In genomic region chr5:123139722-123140627, GRCm38 (mm10) we compare ENCODE assay signal across 8 mouse cellular contexts. TPM values are rescaled to one million over a fixed set of nuclear protein-coding genes. Genes with fewer than 3 reads are reported as not detected.
DNase-seq lines count a peak whose midpoint lies in the region; ATAC-seq lines count a peak whose summit lies in the region.

No protein-coding gene starts in this region.

- peak overlapping the region; percentile 92 for H3K4me3 ChIP-seq in heart, embryonic 11.5 days (ENCODE audit: low read depth, low read length)
- H3K4me3 ChIP-seq in limb, embryonic 10.5 days, result peak overlapping the region; percentile 99

- H3K9ac ChIP-seq in heart, embryonic 11.5 days (ENCODE audit: low read depth, low read length), result peak overlapping the region; percentile 100

- intact Hi-C loops in heart, postnatal 25 days (cut with DNase I), result no loop called here

- peak; percentile 90 for DNase-seq in heart, adult 11 months
- DNase-seq in heart, postnatal 25 days (ENCODE audit: low spot score), result no peak
- peak; percentile 63 for DNase-seq in ZHBTc4 (ENCODE audit: low read depth, low spot score)
- peak; percentile 60 for DNase-seq in limb, embryonic 10.5 days (ENCODE audit: low spot score)
- peak; percentile 60 for DNase-seq in naive thymus-derived CD4-positive, alpha-beta T cell, adult 2 months (ENCODE audit: low read depth)
- no peak for DNase-seq in urinary bladder, postnatal 10 days (ENCODE audit: low spot score)

- 1% methylated on average over 28 of the region's 28 CpGs for WGBS in heart, embryonic 11.5 days (ENCODE audit: insufficient replicate concordance)
- WGBS in limb, embryonic 10.5 days, result under 1% methylated on average over 28 of the region's 28 CpGs

- ATAC-seq in heart, embryonic 11.5 days (replicated peaks; ENCODE audit: insufficient number of reproducible peaks, low FRiP score, low TSS enrichment), result no peak
- ATAC-seq in activated CD4-positive, CD25-positive, alpha-beta regulatory T cell, adult 4 months, result no peak

- no peaks in the 10 kb centered on the region for H3K9me3 ChIP-seq in heart, embryonic 11.5 days (replicated peaks; ENCODE audit: control insufficient read depth, low read length)
- H3K9me3 ChIP-seq in limb, embryonic 10.5 days (replicated peaks), result no peaks in the 10 kb centered on the region

- peak overlapping the region; percentile 100 for H3K27ac ChIP-seq in heart, embryonic 11.5 days (ENCODE audit: low read depth, low read length)
- peak overlapping the region; percentile 100 for H3K27ac ChIP-seq in limb, embryonic 10.5 days

- H3K36me3 ChIP-seq in heart, embryonic 11.5 days (ENCODE audit: control insufficient read depth, insufficient read depth, low read length), result no peaks in the 10 kb centered on the region
- peaks cover 29% of the 10 kb centered on the region for H3K36me3 ChIP-seq in limb, embryonic 10.5 days

- peaks cover 51% of the 10 kb centered on the region for H3K4me1 ChIP-seq in heart, embryonic 11.5 days (ENCODE audit: control insufficient read depth, insufficient read depth, low read length)
- H3K4me1 ChIP-seq in limb, embryonic 10.5 days, result peaks cover 62% of the 10 kb centered on the region

- no peaks in the 10 kb centered on the region for H3K27me3 ChIP-seq in heart, embryonic 11.5 days (ENCODE audit: control insufficient read depth, insufficient read depth, low read length)
- H3K27me3 ChIP-seq in limb, embryonic 10.5 days (ENCODE audit: low read depth, poor library complexity, severe bottlenecking), result no peaks in the 10 kb centered on the region

- peak overlapping the region; percentile 100 for H3K4me2 ChIP-seq in heart, embryonic 11.5 days

RNA-seq across cellular contexts. Expression of gene Setd1b, which starts 2.0 kb away (rescaled TPM):
- 10 to 100 TPM; 14.4 to 18.4 TPM for total RNA-seq in heart, postnatal 25 days (2021)
- 6.4 and 8.0 TPM in 2 replicates for polyA plus RNA-seq in heart, embryonic 11.5 days (2014; fragmentation: Nextera tagmentation; extraction: Ambion mirVana)
- 9.4 and 10.6 TPM in 2 replicates for polyA plus RNA-seq in limb, embryonic 10.5 days (2016; fragmentation: Nextera tagmentation; extraction: Ambion mirVana)
- 10 to 100 TPM; 12.5 to 12.9 TPM for polyA plus RNA-seq in activated CD4-positive, CD25-positive, alpha-beta regulatory T cell, adult 4 months (2017; shearing (Covaris generic))

RNA-seq across cellular contexts. Expression of gene Rhof, which starts 7.5 kb away (rescaled TPM):
- under 1 TPM; 0.36 to 0.45 TPM for total RNA-seq in heart, postnatal 25 days (2021)
- polyA plus RNA-seq in heart, embryonic 11.5 days (2014; fragmentation: Nextera tagmentation; extraction: Ambion mirVana), result 1.4 and 1.7 TPM in 2 replicates
- 1.8 and 2.0 TPM in 2 replicates for polyA plus RNA-seq in limb, embryonic 10.5 days (2016; fragmentation: Nextera tagmentation; extraction: Ambion mirVana)
- 10 to 100 TPM; 54.3 to 75.1 TPM for polyA plus RNA-seq in activated CD4-positive, CD25-positive, alpha-beta regulatory T cell, adult 4 months (2017; shearing (Covaris generic))

RNA-seq across cellular contexts. Expression of gene Psmd9, which starts 29.2 kb away (rescaled TPM):
- 10 to 100 TPM; 15.6 to 16.7 TPM for total RNA-seq in heart, postnatal 25 days (2021)
- polyA plus RNA-seq in heart, embryonic 11.5 days (2014; fragmentation: Nextera tagmentation; extraction: Ambion mirVana), result 59.5 and 66.7 TPM in 2 replicates
- 90.1 and 92.0 TPM in 2 replicates for polyA plus RNA-seq in limb, embryonic 10.5 days (2016; fragmentation: Nextera tagmentation; extraction: Ambion mirVana)
- polyA plus RNA-seq in activated CD4-positive, CD25-positive, alpha-beta regulatory T cell, adult 4 months (2017; shearing (Covaris generic)), result 10 to 100 TPM; 31.6 to 42.2 TPM

RNA-seq across cellular contexts. Expression of gene Hpd, which starts 42.6 kb away (rescaled TPM):
- not detected for total RNA-seq in heart, postnatal 25 days (2021)
- not detected in 2 replicates for polyA plus RNA-seq in heart, embryonic 11.5 days (2014; fragmentation: Nextera tagmentation; extraction: Ambion mirVana)
- not detected in 2 replicates for polyA plus RNA-seq in limb, embryonic 10.5 days (2016; fragmentation: Nextera tagmentation; extraction: Ambion mirVana)
- not detected for polyA plus RNA-seq in activated CD4-positive, CD25-positive, alpha-beta regulatory T cell, adult 4 months (2017; shearing (Covaris generic))

Comparison
In these comparisons a context has a peak if more than half of its experiments do, and no peak if none do; other contexts are left out.
1. DNase-seq: peak in heart, adult 11 months (single experiment), ZHBTc4 (single experiment), limb, embryonic 10.5 days (single experiment) and naive thymus-derived CD4-positive, alpha-beta T cell, adult 2 months (single experiment); none in heart, postnatal 25 days (single experiment) and urinary bladder, postnatal 10 days (single experiment).
2. RNA of gene Rhof, which starts 7.5 kb away (polyA plus RNA-seq): 54.3 to 75.1 TPM in activated CD4-positive, CD25-positive, alpha-beta regulatory T cell, adult 4 months; 1.8 to 2.0 TPM in limb, embryonic 10.5 days and 1.4 to 1.7 TPM in heart, embryonic 11.5 days; every median in the first group is over 10 times any median in the second.